Mouse (Mus musculus) neural tube, embryonic 11.5 days (tissue): ENCODE data around the gene Cebpg. TPM values are rescaled to one million over a fixed set of nuclear protein-coding genes. Genes with fewer than 3 reads are reported as not detected.

Source experiments
- microRNA-seq: library from miRNA; unstranded; fragments of <30 nt; microRNA quantifications from one replicate; pipeline ENCODE4, GENCODE M21; 2016
- polyA plus RNA-seq: library from polyadenylated mRNA; unstranded; fragments of >200 nt; fragmentation: Nextera tagmentation; extraction: Ambion mirVana; gene quantifications from 2 replicates; pipeline ENCODE4 v1.2.1, GENCODE M21; 2014

The Cebpg gene
- polyA plus RNA-seq, 1 experiment from 2014 or later = 37.5 TPM

Small RNAs within 50 kb of the gene (microRNA-seq; reads per million reads assigned to microRNA genes)
- not detected for gene Gm25033

Other genes with a start within 250 kb of the Cebpg start
- 19.6 and 21.2 TPM in 2 replicates for gene Chst8, start 243.9 kb downstream of the Cebpg start, polyA plus RNA-seq
- 62.9 and 74.2 TPM in 2 replicates for gene Pepd, start 144.2 kb downstream of the Cebpg start, polyA plus RNA-seq
- gene Cebpa, start 62.7 kb upstream of the Cebpg start, polyA plus RNA-seq = 0.20 and 0.62 TPM in 2 replicates
- 0.25 and 0.89 TPM in 2 replicates for gene Slc7a10, start 129.8 kb upstream of the Cebpg start, polyA plus RNA-seq
- 18.7 and 21.6 TPM in 2 replicates for gene Lrp3, start 158.9 kb upstream of the Cebpg start, polyA plus RNA-seq